Mouse (Mus musculus) lung, postnatal 0 days (tissue): ENCODE measurements around the gene Itprip.

Experiments used
- CTCF ChIP-seq: IDR thresholded peaks from 2 replicates; pipeline ENCODE4 v1.5.1; 2016; ENCODE audit warnings: antibody characterized with exemption, mild to moderate bottlenecking
- EP300 ChIP-seq: IDR thresholded peaks from 2 replicates; pipeline ENCODE4 v1.6.1; 2016; ENCODE audit warnings: antibody characterized with exemption, mild to moderate bottlenecking, control low read depth

DNA sequence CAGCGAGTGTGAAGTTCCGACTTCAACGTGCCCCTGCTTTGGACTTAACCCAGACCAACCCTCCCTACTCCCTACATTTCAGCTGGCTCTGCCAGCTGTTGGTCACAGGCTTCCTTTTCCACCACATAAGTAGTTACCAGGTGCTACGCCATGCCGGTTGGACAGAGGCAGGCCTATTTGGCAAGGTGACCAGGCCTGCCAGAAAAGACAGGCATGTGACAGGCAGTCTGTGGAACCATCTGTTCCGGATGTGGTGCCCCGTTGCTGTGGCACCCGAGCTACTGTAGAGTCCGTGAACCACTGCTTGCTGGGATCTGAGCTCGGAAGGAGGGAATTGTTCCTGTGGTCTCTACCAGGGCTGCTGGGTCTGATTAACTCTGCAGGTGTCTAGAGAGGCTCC lies 31.7 kb downstream of the Itprip start:
- no peak for TF ChIP-seq EP300
- TF ChIP-seq CTCF, result no peak
